Mouse (Mus musculus) layer of hippocampus, adult 9-11 months (tissue): ENCODE data around the gene Ect2l.
"Not testable (repeated sequence)": the region's sequence is repeated elsewhere in the genome, so short reads cannot be mapped to it uniquely, and the experiment has no call there.

ENCODE experiments used
- DNase-seq: peaks from one replicate; pipeline ENCODE4 v3.0.0; 2022

Ect2l gene

GRCm38 (mm10) chr10:18189498-18189897 is 21.2 kb downstream of the Ect2l start:
- no peak for DNase-seq

GRCm38 (mm10) chr10:18188564-18188963 is 22.1 kb downstream of the Ect2l start:
- DNase-seq = no peak

DNA sequence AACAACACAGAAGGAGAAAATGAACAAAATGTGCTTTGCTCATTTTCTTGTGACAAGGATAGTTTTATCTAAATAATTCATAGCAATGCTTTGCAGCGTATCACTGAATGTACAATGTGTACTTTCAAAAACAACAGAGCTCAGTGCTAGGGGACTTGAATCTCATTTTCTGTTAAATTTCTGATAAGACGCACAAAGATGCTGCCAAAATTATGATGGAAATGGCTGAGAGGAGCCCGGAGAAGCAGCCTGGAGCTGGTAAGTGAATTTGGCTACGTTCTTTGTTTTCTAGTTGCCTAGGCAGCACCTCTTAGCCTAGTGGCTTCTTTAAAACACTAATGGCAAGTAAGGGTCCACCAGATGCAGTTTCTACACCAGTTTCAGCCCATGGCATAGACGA is 28.4 kb downstream of the Ect2l start:
- DNase-seq = peak; percentile 23

- DNase-seq = no peak
These were observed 33.4 kb downstream of the Ect2l start for GRCm38 (mm10) chr10:18177304-18177703.

GRCm38 (mm10) chr10:18176722-18177121 is 34.0 kb downstream of the Ect2l start:
- DNase-seq = no peak

DNA sequence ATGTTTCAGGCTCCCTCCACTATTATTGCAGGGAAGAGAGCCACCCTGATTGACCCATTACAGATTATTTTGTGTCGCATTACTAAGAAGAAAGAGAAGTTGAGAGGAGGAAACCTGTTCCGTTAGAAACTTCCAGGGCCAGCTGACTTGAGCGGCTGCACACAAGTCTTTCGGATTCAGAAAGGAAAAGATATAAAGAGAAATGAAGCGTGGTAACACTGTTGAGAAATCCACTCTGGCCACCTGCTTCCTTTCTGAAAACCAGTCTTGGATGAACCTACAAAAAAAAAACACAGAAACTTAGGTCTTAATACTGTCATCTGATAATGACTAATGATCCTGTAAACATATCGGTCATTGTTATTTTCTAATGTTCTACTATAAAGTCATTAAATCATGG is 35.6 kb downstream of the Ect2l start:
- DNase-seq = no peak

- no peak for DNase-seq
These were observed 48.2 kb downstream of the Ect2l start for GRCm38 (mm10) chr10:18162435-18162971.

DNA sequence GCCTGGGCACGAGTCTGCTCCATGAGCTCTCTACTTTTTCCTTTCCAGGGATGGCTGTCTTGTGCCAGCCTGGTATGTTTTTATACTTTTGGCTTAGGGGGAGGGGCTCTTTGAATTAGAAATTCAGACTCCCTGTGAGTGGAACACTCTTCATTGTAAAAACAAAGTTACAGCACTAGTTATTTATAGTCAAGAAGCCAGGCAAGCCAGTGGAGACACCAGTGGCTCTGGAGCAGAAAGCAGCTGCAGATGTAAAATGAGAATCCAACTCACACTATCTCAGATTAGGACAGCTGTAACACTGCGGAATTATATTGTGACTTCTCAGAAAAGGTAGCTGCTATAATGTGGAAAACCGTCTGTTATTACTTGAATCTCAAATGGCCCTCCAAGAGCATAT is 63.5 kb downstream of the Ect2l start:
- no peak for DNase-seq

- no peak for DNase-seq
These were observed 68.5 kb downstream of the Ect2l start for GRCm38 (mm10) chr10:18142231-18142630.

- no peak for DNase-seq
These were observed 69.3 kb downstream of the Ect2l start for GRCm38 (mm10) chr10:18141389-18141788.

DNA sequence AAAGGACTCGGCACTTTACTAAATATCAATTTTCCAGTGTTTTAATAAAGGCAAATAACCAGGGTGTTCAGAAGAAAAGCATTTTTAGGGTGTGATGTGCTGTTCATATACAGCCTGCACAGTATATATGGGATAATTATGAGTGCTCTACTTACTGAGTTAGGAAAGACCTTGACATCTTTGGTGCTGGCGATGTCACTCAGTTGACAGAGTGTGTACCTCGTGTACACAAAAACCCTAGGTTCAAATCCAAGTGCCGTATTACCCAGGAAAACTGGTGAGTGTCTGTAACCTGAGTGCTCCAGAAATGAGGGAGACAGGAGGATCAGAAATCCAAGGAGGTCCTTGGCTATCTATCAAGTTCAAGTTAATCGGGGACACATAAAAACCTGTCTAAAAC is 71.1 kb downstream of the Ect2l start:
- DNase-seq = no peak

GRCm38 (mm10) chr10:18138853-18139503 is 71.7 kb downstream of the Ect2l start:
- DNase-seq = not testable (repeated sequence)

GRCm38 (mm10) chr10:18131666-18132650 is 78.7 kb downstream of the Ect2l start:
- no peak for DNase-seq

- DNase-seq = no peak
These were observed 80.4 kb downstream of the Ect2l start for GRCm38 (mm10) chr10:18130276-18130675.

GRCm38 (mm10) chr10:18118336-18118735 is 92.4 kb downstream of the Ect2l start:
- no peak for DNase-seq

- no peak for DNase-seq
These were observed 97.1 kb downstream of the Ect2l start for GRCm38 (mm10) chr10:18113473-18114093.

DNA sequence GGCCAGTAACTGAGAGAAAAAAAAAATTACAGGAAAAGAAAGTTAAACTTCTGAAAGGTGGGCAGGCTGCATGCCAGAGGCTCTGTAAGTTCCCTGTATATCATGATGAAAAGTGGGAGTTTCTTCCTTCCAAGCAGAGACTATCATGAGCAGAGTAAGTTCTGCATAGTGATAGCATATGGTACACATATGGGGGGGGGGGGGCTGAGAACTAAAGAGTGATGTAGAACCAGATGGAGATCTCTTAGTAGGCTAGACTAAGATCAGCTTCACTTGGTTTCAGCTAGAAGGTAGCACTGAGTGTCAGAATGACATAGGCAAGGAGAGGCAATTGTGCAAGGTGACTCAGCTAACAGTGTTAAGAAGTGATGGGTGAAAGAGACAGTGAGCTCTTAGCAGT is 99.8 kb downstream of the Ect2l start:
- no peak for DNase-seq

- no peak for DNase-seq
These were observed 103.2 kb downstream of the Ect2l start for GRCm38 (mm10) chr10:18107471-18107870.

DNA sequence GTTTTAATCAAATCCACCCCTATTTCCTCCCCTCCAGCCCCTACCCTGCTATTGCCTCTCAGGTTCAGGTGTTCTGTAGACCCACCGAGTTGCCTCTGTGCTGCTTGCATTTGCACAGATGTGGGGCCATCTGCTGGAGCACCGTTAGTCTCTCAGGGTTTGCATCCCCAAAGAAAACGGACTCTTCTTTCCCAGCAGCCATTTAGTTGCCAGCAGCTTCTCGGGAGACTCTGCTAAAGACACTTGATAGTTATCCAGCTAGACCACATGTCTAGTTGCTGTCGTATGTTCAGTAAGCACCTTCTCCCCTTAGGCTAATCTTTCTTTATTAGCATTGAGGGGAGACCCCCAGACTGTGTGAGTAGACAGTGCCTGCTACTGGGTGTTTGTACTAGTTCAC is 108.5 kb downstream of the Ect2l start:
- no peak for DNase-seq

GRCm38 (mm10) chr10:18090691-18091090 is 120.0 kb downstream of the Ect2l start:
- no peak for DNase-seq

DNA sequence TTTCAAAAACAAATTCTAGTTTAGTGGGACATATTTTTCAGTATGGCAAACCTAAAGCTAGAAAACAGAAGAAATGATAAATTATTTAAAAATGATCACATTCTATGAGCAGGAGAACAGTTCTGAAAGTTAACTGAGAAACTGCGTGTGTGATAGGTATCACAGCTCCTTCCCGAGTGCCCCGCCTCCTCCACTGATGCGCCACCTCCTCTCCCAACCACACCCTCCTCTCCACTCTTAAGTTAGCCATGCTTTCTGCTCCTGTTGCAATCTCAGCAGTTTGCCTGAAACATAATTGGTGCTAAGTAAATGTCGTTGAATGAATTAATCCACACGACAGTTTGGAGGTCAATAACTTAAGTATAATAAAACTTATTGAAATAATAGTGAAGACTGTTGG is 127.9 kb downstream of the Ect2l start:
- DNase-seq = no peak

DNA sequence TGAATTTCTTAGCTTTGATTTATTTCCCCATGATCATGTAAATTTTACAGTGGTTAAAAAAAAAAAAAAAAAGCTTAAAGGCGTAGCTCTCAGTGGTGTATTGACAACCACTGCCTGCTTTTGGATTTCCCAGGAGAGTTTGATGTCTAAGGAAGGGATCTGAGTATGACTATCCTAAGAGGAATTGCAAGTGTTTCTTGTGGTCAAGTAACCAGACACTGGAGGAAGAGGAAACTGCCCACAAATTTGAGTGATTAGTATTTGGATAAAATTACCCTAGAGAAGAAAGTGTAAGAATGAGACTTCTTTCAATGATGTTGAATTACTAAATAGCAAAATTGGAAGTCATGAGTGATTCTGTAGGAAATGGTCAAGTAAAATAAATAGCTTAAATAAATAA is 129.2 kb downstream of the Ect2l start:
- no peak for DNase-seq
